Mouse (Mus musculus): ENCODE data around the gene E330034G19Rik. TPM values are rescaled to one million over a fixed set of nuclear protein-coding genes. Genes with fewer than 3 reads are reported as not detected.
"Not testable (repeated sequence)": the region's sequence is repeated elsewhere in the genome, so short reads cannot be mapped to it uniquely, and the experiment has no call there.

Gene E330034G19Rik
- total RNA-seq (2021), result under 1 TPM in 1 of 2 experiments, not detected in 1; 0.63 TPM

- no peak for DNase-seq (ENCODE audit: extremely low spot score in 1 of 2, low spot score in 1 of 2)
Observed at GRCm38 (mm10) chr14:24292914-24293313, at the start of gene E330034G19Rik. Gene E330034G19Rik (plus strand): TSS chr14:24293214.

- DNase-seq (ENCODE audit: extremely low spot score in 1 of 2, low spot score in 1 of 2), result peak; percentile 15 to 19
Observed at GRCm38 (mm10) chr14:24244330-24245176, 48.5 kb upstream of the E330034G19Rik start.

- DNase-seq (ENCODE audit: extremely low spot score in 1 of 2, low spot score in 1 of 2), result peak; percentile 42 to 51
Observed at GRCm38 (mm10) chr14:24245177-24246081, 47.6 kb upstream of the E330034G19Rik start, which contains the start of gene Dlg5. Gene Dlg5 (minus strand): TSS chr14:24245920.

GRCm38 (mm10) chr14:24249926-24250325 is 43.1 kb upstream of the E330034G19Rik start:
- DNase-seq (ENCODE audit: extremely low spot score in 1 of 2, low spot score in 1 of 2), result no peak

GRCm38 (mm10) chr14:24251326-24251725 is 41.7 kb upstream of the E330034G19Rik start:
- DNase-seq (ENCODE audit: extremely low spot score in 1 of 2, low spot score in 1 of 2), result no peak

- no peak for DNase-seq (ENCODE audit: extremely low spot score in 1 of 2, low spot score in 1 of 2)
Observed at GRCm38 (mm10) chr14:24253611-24254202, 39.3 kb upstream of the E330034G19Rik start.

- DNase-seq (ENCODE audit: extremely low spot score in 1 of 2, low spot score in 1 of 2), result no peak
Observed at GRCm38 (mm10) chr14:24255956-24256355, 37.1 kb upstream of the E330034G19Rik start.

- DNase-seq (ENCODE audit: extremely low spot score in 1 of 2, low spot score in 1 of 2), result no peak
Observed at GRCm38 (mm10) chr14:24260391-24260790, 32.6 kb upstream of the E330034G19Rik start.

- DNase-seq (ENCODE audit: extremely low spot score in 1 of 2, low spot score in 1 of 2), result no peak
Observed at GRCm38 (mm10) chr14:24262382-24262781, 30.6 kb upstream of the E330034G19Rik start.

GRCm38 (mm10) chr14:24262915-24263314 is 30.1 kb upstream of the E330034G19Rik start:
- DNase-seq (ENCODE audit: extremely low spot score in 1 of 2, low spot score in 1 of 2), result peak; percentile 22 to 26

GRCm38 (mm10) chr14:24269571-24269970 is 23.4 kb upstream of the E330034G19Rik start:
- no peak for DNase-seq (ENCODE audit: extremely low spot score in 1 of 2, low spot score in 1 of 2)

GRCm38 (mm10) chr14:24273575-24273974 is 19.4 kb upstream of the E330034G19Rik start:
- DNase-seq (ENCODE audit: extremely low spot score in 1 of 2, low spot score in 1 of 2), result no peak

- DNase-seq (ENCODE audit: extremely low spot score in 1 of 2, low spot score in 1 of 2), result no peak
Observed at GRCm38 (mm10) chr14:24275534-24275933, 17.5 kb upstream of the E330034G19Rik start.

GRCm38 (mm10) chr14:24281278-24281677 is 11.7 kb upstream of the E330034G19Rik start:
- no peak for DNase-seq (ENCODE audit: extremely low spot score in 1 of 2, low spot score in 1 of 2)

GRCm38 (mm10) chr14:24282276-24282675 is 10.7 kb upstream of the E330034G19Rik start:
- no peak for DNase-seq (ENCODE audit: extremely low spot score in 1 of 2, low spot score in 1 of 2)

- DNase-seq (ENCODE audit: extremely low spot score in 1 of 2, low spot score in 1 of 2), result no peak
Observed at GRCm38 (mm10) chr14:24286136-24286535, 6.9 kb upstream of the E330034G19Rik start.

GRCm38 (mm10) chr14:24290726-24291125 is 2.3 kb upstream of the E330034G19Rik start:
- DNase-seq (ENCODE audit: extremely low spot score in 1 of 2, low spot score in 1 of 2), result no peak

- DNase-seq (ENCODE audit: extremely low spot score in 1 of 2, low spot score in 1 of 2), result no peak
Observed at GRCm38 (mm10) chr14:24293631-24294030, 617 bp downstream of the E330034G19Rik start.

GRCm38 (mm10) chr14:24302126-24302525 is 9.1 kb downstream of the E330034G19Rik start:
- not testable (repeated sequence) for DNase-seq (ENCODE audit: extremely low spot score in 1 of 2, low spot score in 1 of 2)

GRCm38 (mm10) chr14:24306667-24307066 is 13.7 kb downstream of the E330034G19Rik start:
- DNase-seq (ENCODE audit: extremely low spot score in 1 of 2, low spot score in 1 of 2), result no peak

Data from layer of hippocampus, postnatal 25 days (tissue).